Mouse (Mus musculus) fat pad, adult 2 months (tissue): ENCODE measurements around the gene Edem2.

Experiments
- DNase-seq: peaks from one replicate; pipeline ENCODE4 v3.0.0-alpha.2; 2011; ENCODE audit warnings: low read depth, low spot score; ENCODE audit errors: extremely low read depth

Gene Edem2

DNA sequence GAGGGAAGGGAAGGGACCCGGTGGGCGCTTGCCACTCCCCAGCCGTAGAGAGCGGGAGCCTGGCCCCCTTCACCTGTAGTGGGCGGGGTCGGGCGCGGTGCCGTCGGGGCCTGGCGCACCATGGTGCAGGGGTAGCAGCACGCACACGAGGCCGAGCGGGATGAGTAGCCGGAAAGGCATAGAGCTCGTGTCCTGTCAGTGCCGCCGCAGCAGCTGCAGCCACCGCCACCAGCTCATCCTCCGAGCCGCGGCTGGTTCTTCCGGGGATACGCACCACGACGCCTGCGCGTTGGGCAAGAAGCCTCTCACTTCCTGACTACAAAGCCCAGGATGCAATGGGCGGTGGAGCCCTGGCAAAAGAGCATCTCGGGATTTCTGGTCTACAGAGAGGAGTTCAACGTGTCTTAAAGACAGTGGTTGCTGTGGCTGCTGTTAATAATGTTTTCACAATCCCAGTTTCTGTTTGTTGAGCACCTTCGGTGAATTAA lies at the start of gene Edem2:
Gene Edem2 (minus strand): TSS at position 318 of the 488 bp plus-strand sequence.
- peak; percentile 52 for DNase-seq

DNA sequence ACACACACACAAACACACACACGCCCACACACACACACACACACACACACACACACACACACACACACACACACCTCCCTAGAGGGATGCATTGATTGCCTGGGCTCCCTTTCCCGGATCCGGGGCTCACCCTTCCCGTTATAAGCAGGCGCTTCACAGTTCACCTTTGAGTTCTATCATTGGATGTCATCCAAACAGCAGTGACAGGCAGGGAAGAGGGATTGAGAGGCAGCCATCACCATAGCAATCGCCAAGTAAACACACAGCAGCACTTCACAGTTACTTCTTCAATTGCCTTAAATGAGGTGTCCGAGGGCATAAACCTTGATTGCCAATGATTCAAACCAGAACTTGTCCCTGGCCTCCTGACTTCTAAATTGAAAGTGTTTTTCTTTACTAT lies 49.8 kb upstream of the Edem2 start:
- no peak for DNase-seq

- no peak for DNase-seq
Observed at GRCm38 (mm10) chr2:155778004-155778403, 48.7 kb upstream of the Edem2 start.

DNA sequence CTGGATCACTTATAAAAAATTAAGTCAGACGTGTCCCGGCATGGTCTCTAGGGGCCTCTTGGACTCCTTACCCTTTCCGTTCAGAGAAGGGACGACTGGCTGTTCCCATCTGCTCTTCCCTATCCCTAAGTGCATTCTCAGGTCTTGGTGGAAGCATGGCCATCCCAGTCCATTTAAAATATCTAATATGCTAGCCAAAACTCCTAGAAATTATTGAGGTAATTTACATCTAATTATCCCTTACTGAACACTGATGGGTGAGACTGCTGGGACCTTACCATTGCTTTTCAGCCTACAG lies 48.4 kb upstream of the Edem2 start:
- DNase-seq: no peak

DNA sequence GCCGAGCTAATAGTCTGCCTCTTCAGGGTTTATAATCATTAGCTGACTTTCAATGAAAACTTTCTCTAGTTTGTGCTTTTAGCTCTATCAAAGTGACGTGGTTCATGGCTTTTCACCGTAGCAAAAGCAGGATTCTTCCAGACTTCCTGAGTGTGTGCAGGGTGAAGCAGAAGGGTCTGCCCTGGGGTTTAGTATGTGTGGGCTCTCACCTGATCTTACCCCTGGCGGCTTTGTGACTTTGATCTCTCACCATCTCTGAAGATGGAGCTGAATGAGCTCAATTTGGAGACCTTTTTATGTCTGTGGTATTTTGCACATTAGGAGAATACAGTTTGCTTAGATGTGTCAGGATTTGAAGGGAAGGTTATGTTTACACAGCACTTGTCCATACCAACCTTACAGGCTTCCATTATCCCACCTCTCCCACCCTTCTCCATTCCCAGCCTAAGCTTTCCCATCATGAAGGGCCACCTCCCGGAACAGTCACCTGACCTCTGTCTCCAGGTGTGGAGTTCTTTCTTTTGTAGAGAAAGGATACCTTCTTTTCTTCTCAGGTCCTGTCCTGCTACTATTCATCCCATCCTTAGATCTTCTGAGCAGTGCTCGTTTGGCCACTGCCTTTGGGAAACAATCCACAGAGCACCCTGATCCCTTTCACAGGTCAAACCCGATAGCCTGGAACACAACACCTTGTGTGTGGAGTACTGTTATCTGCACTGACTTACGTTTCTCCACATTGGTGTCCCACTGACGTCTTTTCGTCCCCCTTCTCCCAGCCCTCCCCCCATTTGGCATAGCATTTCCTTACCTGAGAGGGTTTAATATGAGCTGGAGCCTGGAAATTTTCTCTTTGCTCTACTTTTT lies 47.8 kb upstream of the Edem2 start:
- DNase-seq: no peak

- DNase-seq: no peak
Observed at GRCm38 (mm10) chr2:155775685-155776263, 46.5 kb upstream of the Edem2 start.

GRCm38 (mm10) chr2:155774927-155775684 lies 45.8 kb upstream of the Edem2 start, which contains the start of gene Mmp24:
Gene Mmp24 (plus strand): TSS chr2:155775342.
- no peak for DNase-seq

DNA sequence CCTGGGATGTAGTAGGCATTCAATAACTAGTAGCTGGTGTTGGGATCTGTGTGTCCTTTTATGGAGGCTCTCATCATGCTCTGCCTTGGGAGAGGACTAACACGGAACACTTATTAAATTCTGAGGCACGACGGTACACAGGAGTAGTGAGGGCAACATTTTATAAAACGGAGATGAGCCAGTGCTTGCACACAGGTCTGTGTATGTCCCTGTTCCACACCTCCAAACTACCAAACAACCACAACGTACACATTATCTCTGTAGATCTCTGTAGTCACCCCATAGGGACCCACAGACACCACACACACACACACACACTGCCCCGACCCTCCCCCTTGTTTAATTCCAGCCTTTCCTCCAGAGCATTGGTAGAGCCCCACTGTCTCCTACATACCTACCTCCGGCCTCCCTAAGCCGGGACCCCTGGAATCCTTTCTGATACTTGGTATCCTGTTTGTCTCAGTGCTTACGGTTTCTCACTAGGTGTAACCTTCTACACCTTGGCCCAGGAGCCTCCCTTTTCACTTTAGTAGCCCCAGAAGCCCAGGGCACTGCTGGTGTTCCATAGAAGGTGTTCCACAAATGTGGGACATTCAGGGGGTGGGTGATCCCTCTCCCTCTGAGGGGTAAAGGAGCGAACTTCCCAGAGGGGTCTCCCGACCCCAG lies 45.1 kb upstream of the Edem2 start:
- DNase-seq: no peak

DNA sequence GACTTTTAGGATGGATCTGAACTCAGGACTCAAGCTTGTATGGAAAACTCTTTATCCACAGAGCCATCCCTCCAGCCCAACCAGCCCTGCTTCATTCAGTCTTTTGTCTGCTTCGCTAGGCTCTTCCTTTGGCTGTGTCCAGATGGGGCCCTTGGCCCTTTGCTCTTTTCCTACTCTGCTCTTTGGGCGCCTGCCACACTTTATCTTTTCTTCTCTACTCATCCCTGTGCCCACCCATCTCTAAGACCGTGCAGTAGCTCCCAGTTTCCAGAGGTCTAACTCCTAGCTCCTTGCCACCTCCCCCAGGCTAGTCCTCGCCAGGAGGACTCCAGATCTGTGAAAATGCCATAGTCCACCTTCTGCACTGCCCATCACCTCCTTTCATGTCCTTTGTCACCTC lies 44.4 kb upstream of the Edem2 start:
- DNase-seq: no peak

GRCm38 (mm10) chr2:155764679-155765418 lies 35.6 kb upstream of the Edem2 start:
- DNase-seq: no peak

DNA sequence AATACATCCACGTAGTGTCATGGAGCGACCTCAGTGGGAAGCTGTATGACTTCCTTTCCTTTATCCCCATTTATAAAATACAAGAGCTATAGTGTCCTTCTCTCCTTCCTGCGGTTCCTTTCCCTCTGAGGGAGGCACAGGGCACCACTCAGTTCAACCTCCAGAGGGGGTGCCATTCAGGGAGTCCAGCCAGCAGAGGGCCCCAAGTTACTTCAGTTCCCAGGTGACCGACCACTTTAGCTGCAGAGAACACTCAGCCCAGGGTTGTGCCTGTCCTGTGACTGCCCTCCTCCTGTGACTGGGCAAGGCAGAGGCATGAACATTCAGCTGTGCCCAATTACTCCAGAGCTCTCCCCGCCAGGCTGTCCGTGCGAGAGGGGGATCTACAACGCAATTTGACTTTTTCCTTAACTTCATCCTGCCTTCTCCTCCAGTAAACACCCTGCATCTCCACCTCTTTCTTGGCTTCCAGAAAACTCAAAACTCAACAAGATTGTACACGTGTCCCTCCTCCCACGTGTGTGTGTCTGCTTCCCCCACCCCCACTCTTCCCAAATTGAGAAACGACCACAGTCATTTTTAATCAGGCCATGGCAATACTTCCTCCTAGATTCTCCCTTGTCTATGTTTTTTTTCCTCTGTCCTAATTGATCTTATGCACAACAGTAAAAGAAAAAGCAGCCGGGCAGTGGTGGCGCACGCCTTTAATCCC lies 27.7 kb upstream of the Edem2 start:
- no peak for DNase-seq

GRCm38 (mm10) chr2:155755746-155756145 lies 26.5 kb upstream of the Edem2 start:
- peak; percentile 13 for DNase-seq

- DNase-seq: no peak
Observed at GRCm38 (mm10) chr2:155751014-155751786, 21.9 kb upstream of the Edem2 start, which contains the start of gene Procr. Gene Procr (plus strand): TSS chr2:155751117.

- no peak for DNase-seq
Observed at GRCm38 (mm10) chr2:155749394-155749793, 20.1 kb upstream of the Edem2 start.

- no peak for DNase-seq
Observed at GRCm38 (mm10) chr2:155745487-155745886, 16.2 kb upstream of the Edem2 start.

GRCm38 (mm10) chr2:155743351-155743750 lies 14.1 kb upstream of the Edem2 start:
- DNase-seq: no peak

GRCm38 (mm10) chr2:155742931-155743337 lies 13.7 kb upstream of the Edem2 start:
- no peak for DNase-seq

- no peak for DNase-seq
Observed at GRCm38 (mm10) chr2:155742211-155742610, 12.9 kb upstream of the Edem2 start.

DNA sequence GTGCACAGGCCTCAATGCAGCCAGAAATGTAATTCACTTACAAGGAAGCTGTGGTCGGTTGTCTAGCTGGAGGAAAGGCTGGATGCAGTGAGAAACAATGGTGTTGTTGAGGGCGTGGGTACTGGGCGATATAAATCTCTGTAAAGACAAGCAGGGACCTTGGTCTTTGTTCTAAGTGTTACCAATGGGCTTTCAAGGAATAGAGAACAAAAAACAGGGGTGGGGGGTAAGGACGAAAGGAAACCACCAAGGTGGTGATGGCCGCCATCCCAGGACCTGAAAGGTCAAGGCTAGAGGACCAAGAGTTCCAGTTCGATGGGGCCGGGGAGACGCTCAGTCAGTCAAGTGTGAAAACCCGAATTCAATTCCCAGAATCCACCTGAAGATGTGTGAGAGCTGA lies 8.5 kb upstream of the Edem2 start:
- DNase-seq: no peak
